Mouse (Mus musculus): ENCODE data around the gene Gsdma3. TPM values are rescaled to one million over a fixed set of nuclear protein-coding genes. Genes with fewer than 3 reads are reported as not detected.
"Not testable (repeated sequence)": the region's sequence is repeated elsewhere in the genome, so short reads cannot be mapped to it uniquely, and the experiment has no call there.

The Gsdma3 gene
- total RNA-seq, 2 experiments from 2014 or later: not detected

- no peak for ATAC-seq (ENCODE audit: poor library complexity, severe bottlenecking)
Observed at GRCm38 (mm10) chr11:98595473-98595872, 30.7 kb upstream of the Gsdma3 start.

- no peak for ATAC-seq (ENCODE audit: poor library complexity, severe bottlenecking)
Observed at GRCm38 (mm10) chr11:98595955-98596354, 30.2 kb upstream of the Gsdma3 start.

GRCm38 (mm10) chr11:98597363-98597762 is 28.8 kb upstream of the Gsdma3 start:
- ATAC-seq (ENCODE audit: poor library complexity, severe bottlenecking): peak; percentile 77

GRCm38 (mm10) chr11:98597991-98598390 is 28.2 kb upstream of the Gsdma3 start, which contains the start of gene Lrrc3c:
Gene Lrrc3c, plus strand, starts transcription at chr11:98598291.
- no peak for ATAC-seq (ENCODE audit: poor library complexity, severe bottlenecking)

GRCm38 (mm10) chr11:98598851-98599290 is 27.3 kb upstream of the Gsdma3 start:
- ATAC-seq (ENCODE audit: poor library complexity, severe bottlenecking): no peak

- no peak for ATAC-seq (ENCODE audit: poor library complexity, severe bottlenecking)
Observed at GRCm38 (mm10) chr11:98599291-98599690, 26.9 kb upstream of the Gsdma3 start.

- ATAC-seq (ENCODE audit: poor library complexity, severe bottlenecking): no peak
Observed at GRCm38 (mm10) chr11:98602090-98602690, 24.0 kb upstream of the Gsdma3 start.

GRCm38 (mm10) chr11:98603953-98604352 is 22.2 kb upstream of the Gsdma3 start:
- ATAC-seq (ENCODE audit: poor library complexity, severe bottlenecking): no peak

- not testable (repeated sequence) for ATAC-seq (ENCODE audit: poor library complexity, severe bottlenecking)
Observed at GRCm38 (mm10) chr11:98604911-98605310, 21.2 kb upstream of the Gsdma3 start.

GRCm38 (mm10) chr11:98606763-98607162 is 19.4 kb upstream of the Gsdma3 start:
- ATAC-seq (ENCODE audit: poor library complexity, severe bottlenecking): peak; percentile 80

- no peak for ATAC-seq (ENCODE audit: poor library complexity, severe bottlenecking)
Observed at GRCm38 (mm10) chr11:98620791-98621190, 5.4 kb upstream of the Gsdma3 start.

GRCm38 (mm10) chr11:98623981-98624380 is 2.2 kb upstream of the Gsdma3 start:
- ATAC-seq (ENCODE audit: poor library complexity, severe bottlenecking): not testable (repeated sequence)

- not testable (repeated sequence) for ATAC-seq (ENCODE audit: poor library complexity, severe bottlenecking)
Observed at GRCm38 (mm10) chr11:98624381-98624780, 1.8 kb upstream of the Gsdma3 start.

- ATAC-seq (ENCODE audit: poor library complexity, severe bottlenecking): no peak
Observed at GRCm38 (mm10) chr11:98628706-98629105, 2.5 kb downstream of the Gsdma3 start.

GRCm38 (mm10) chr11:98630646-98631045 is 4.5 kb downstream of the Gsdma3 start:
- ATAC-seq (ENCODE audit: poor library complexity, severe bottlenecking): no peak

GRCm38 (mm10) chr11:98635312-98635970 is 9.3 kb downstream of the Gsdma3 start:
- ATAC-seq (ENCODE audit: poor library complexity, severe bottlenecking): peak; percentile 94

- no peak for ATAC-seq (ENCODE audit: poor library complexity, severe bottlenecking)
Observed at GRCm38 (mm10) chr11:98637501-98637900, 11.3 kb downstream of the Gsdma3 start.

- ATAC-seq (ENCODE audit: poor library complexity, severe bottlenecking): no peak
Observed at GRCm38 (mm10) chr11:98640091-98640490, 13.9 kb downstream of the Gsdma3 start.

GRCm38 (mm10) chr11:98644757-98645156 is 18.6 kb downstream of the Gsdma3 start:
- ATAC-seq (ENCODE audit: poor library complexity, severe bottlenecking): no peak

- no peak for ATAC-seq (ENCODE audit: poor library complexity, severe bottlenecking)
Observed at GRCm38 (mm10) chr11:98645946-98646345, 19.8 kb downstream of the Gsdma3 start.

GRCm38 (mm10) chr11:98646459-98646858 is 20.3 kb downstream of the Gsdma3 start, which contains the start of gene Gsdma2:
Gene Gsdma2, plus strand, starts transcription at chr11:98646759.
- ATAC-seq (ENCODE audit: poor library complexity, severe bottlenecking): no peak

GRCm38 (mm10) chr11:98655076-98655475 is 28.9 kb downstream of the Gsdma3 start:
- ATAC-seq (ENCODE audit: poor library complexity, severe bottlenecking): peak; percentile 89
